Mouse (Mus musculus) right cerebral cortex, adult 18-20 months (tissue): ENCODE measurements around the gene Gm3415.
"Not testable (repeated sequence)": the region's sequence is repeated elsewhere in the genome, so short reads cannot be mapped to it uniquely, and the experiment has no call there.

ENCODE experiments used
- DNase-seq: peaks from one replicate; pipeline ENCODE4 v3.0.0; 2022; ENCODE audit warnings: mixed read lengths

Gene Gm3415

DNA sequence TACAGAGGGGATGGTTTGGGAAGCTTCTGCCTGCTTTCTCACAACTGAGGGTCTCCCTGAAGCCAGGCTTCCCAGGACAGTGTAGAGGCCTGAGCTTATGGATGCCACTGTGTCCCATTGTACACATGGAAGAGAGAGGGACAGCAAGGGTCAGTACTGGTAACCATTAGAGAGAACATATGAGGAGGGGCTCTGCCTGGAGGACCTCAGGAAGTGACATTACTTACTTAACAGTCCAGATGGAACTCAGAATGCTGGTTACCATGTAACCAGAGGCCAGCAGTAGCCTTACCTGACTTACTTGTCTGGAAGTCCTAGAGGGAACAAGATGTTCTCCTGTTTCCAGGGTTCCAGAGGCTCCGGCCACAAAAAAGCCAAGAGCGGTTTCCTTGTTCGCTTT, at the start of gene Gm3415:
Gm3415 (plus strand) TSS at position 301 of the 400 bp plus-strand sequence.
- DNase-seq = not testable (repeated sequence)

DNA sequence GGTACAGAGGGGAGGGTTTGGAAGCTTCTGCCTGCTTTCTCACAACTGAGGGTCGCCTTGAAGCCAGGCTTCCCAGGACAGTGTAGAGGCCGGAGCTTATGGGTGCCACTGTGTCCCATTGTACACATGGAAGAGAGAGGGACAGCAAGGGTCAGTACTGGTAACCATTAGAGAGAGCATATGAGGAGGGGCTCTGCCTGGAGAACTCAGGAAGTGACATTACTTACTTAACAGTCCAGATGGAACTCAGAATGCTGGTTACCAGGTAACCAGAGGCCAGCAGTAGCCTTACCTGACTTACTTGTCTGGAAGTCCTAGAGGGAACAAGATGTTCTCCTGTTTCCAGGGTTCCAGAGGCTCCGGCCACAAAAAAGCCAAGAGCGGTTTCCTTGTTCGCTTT, 42.1 kb upstream of the Gm3415 start, which contains the start of gene Gm3402:
Gm3402 (plus strand) TSS at position 301 of the 400 bp plus-strand sequence.
- not testable (repeated sequence) for DNase-seq

GRCm38 (mm10) chr5:146525501-146525900, 30.4 kb upstream of the Gm3415 start, which contains the start of gene Gm3404:
Gm3404 (plus strand) TSS chr5:146525801.
- DNase-seq = not testable (repeated sequence)

DNA sequence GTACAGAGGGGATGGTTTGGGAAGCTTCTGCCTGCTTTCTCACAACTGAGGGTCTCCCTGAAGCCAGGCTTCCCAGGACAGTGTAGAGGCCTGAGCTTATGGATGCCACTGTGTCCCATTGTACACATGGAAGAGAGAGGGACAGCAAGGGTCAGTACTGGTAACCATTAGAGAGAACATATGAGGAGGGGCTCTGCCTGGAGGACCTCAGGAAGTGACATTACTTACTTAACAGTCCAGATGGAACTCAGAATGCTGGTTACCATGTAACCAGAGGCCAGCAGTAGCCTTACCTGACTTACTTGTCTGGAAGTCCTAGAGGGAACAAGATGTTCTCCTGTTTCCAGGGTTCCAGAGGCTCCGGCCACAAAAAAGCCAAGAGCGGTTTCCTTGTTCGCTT, 18.6 kb upstream of the Gm3415 start, which contains the start of gene Gm3409:
Gm3409 (plus strand) TSS at position 301 of the 400 bp plus-strand sequence.
- DNase-seq = not testable (repeated sequence)

DNA sequence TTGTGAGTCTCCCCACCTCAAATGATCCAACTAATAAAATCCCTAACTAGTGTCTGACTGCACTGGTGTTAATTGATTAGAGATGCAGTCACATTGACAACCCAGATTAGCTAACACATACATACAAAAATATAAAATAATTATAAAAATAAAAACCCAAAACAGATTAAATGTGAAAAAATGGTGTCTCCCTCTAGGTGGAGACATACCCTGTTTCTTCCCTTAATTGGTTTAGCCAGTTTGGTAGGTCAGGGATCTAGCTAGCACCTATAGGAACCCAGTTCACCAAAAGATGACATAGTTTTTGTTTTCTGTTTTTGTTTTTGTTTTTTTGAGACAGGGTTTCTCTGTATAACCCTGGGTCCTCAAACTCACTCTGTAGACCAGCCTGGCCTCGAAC, 8.3 kb downstream of the Gm3415 start:
- no peak for DNase-seq

DNA sequence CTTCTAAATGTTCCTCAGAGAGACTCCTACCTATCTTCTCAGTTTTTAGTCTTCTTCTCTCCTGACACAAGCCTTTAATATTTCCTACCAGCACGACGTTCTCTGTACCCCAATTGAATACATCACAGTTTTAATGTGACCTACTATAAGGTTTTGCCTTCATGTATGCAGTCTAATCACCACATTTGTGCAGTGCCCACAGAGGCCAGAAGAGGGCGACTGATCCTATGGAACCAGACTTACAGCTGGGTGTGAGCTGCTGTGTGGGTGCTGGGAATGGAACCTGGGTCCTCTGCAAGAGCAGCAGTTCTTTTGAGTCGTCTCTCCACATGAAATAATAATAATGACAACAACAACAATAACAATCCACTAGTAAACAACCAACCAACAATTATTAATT, 11.1 kb downstream of the Gm3415 start:
- DNase-seq = no peak

GRCm38 (mm10) chr5:146570179-146570578, 14.2 kb downstream of the Gm3415 start:
- not testable (repeated sequence) for DNase-seq

DNA sequence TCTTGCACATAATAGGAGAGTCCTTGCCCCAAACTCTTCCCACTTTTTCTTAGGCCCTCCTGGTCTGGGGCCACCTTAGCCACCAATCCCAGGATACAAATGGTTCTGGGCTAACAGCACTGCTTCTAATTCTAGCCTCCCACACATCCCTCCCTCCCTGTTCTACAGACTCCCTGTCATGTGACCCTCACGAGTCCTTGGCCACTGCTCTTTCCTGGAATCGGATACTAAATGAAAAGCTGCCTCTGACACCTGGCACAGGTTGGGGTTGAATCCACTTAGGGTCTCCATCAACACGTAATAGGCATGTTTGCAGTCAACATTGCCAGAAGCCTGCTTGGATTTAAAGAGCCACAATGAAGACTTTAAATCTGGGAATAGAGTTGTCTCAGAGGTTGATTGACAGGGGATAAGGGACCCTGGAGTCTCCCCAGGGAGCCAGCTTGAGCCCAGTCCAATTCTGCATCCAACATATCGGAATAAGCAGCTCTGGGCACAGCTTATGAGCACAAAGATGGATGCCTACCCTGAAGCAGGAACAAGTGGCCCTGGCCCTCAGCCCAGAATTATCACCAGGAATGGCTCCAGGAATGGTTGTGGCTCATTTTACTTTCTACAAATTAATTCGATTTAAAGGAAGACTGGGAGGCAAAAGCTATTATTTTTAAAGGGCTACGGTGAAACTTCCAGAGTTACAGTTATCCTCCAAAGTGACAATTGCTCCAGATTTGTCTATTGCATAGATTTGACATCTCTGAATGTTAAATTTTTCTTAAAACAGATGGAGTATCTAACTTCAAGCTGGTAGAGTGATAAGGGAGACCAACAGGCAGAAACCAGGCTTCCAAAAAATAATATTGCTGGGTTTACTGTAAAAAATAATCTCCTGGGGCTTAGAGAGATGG, 16.1 kb downstream of the Gm3415 start:
- DNase-seq = peak; percentile 73

GRCm38 (mm10) chr5:146572735-146573042, 16.8 kb downstream of the Gm3415 start:
- not testable (repeated sequence) for DNase-seq

- DNase-seq = no peak
Measured at GRCm38 (mm10) chr5:146576668-146577067, 20.7 kb downstream of the Gm3415 start.

GRCm38 (mm10) chr5:146584156-146584477, 28.2 kb downstream of the Gm3415 start:
- no peak for DNase-seq

- DNase-seq = peak; percentile 52
Measured at GRCm38 (mm10) chr5:146584478-146585306, 28.8 kb downstream of the Gm3415 start, which contains the start of gene Gpr12. Gpr12 (minus strand) TSS chr5:146585239.

- no peak for DNase-seq
Measured at GRCm38 (mm10) chr5:146585307-146585651, 29.3 kb downstream of the Gm3415 start.

GRCm38 (mm10) chr5:146586357-146587070, 30.6 kb downstream of the Gm3415 start:
- DNase-seq = no peak

- DNase-seq = no peak
Measured at GRCm38 (mm10) chr5:146590987-146591386, 35.1 kb downstream of the Gm3415 start.

- DNase-seq = no peak
Measured at GRCm38 (mm10) chr5:146591636-146592035, 35.7 kb downstream of the Gm3415 start.

GRCm38 (mm10) chr5:146592580-146592979, 36.6 kb downstream of the Gm3415 start:
- DNase-seq = no peak

DNA sequence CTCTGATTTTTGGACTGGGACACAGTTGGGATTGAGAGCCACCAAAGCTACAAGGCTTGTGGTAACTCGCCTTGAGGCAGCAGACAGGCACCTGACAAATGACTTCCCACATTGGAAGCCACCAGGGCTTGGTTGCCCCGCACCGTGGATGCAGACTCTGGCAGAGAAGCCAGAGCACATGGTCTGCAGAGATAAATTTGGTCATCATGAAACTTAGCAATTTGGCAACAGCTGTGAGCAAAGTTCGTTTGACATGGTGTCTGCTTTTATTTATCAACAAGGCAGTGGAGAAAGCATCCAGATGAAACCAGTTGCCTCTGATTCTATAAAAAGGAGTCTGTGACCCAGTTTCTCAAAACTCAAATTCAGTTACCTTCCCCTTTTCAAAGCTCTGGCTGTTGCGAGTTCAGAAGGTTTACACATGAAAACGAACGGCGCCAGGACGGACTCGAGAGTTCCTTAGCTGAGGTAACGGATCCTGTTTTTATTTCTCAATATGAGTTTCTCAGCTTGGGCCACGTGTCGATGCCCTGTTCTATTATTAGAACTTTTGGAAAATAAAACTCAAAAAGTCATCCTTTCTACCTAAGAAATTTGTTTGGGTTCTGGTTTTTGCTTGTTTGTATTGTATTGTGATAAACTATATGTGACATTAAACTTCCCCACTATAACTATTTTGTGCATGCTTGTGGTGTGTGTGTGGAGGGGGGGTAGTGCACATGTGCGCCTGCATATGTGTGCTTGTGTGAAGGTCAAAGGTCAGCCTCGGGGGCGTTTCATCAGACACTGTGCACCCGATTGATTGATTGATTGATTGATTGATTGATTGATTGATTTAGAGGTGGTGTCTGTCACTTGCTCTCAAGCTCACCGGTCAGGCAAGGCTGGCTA, 40.9 kb downstream of the Gm3415 start:
- no peak for DNase-seq

DNA sequence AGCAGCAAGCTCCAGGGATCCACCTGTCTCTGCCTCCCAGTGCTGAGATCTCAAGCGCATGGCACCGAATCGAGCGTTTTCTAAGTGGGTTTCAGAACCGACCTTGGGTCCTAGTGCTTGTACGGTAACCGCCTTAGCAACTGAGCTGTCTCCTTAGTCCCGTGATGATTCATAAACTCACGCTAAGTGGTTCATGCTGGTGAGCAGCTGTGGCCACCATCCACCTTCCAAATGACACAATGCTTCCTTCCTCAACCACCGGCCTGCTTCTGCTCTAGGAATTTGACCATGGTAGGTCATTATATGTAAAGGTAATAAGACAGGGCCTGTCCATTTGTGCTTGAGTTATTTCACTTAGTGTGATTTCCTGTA, 41.6 kb downstream of the Gm3415 start:
- no peak for DNase-seq

DNA sequence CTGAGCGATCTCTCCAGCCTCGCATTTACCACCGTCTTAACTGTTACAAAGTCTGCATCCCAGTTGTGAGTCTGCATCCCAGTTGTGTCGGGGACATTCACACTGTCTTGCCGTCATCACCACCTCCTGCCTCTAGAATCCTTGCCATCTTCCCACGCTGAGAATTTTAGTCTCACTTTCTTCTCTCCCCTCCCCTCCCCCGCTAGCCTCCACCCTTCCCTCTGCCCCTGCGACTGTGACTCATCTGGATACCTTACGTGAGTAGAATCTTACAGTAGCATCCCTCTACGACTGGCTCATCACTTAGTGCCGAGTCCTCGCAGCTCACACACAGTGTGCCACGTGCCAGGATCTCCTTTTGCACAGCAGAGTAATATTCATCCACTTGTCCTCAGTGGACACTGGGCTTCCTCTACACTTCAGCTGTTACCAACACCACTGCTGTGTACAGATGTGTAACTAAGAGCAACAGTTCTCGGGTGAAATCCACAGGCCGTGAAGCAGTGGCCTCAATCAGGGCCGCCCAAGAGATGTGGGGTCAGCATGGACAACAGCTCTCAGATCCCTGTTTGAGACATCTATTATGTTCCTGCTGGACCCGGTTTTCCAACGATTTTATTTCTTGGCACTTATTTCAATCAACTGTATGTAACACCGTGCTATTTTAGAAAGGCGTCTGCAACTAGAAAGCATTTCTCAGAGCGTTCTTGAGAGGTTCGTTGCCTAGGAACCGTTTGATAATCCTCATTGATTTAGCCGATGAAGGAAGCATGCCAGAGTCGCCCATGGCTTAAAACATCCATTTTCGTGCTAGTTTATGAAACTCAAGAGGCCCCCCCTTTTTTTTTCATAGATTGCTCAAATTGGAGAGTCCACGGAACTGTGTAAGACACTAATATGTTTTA, 42.5 kb downstream of the Gm3415 start:
- DNase-seq = peak; percentile 56

GRCm38 (mm10) chr5:146599216-146599615, 43.3 kb downstream of the Gm3415 start:
- DNase-seq = not testable (repeated sequence)
